In genomic region chr13:54249007-54249406, GRCm38 (mm10) we compare ENCODE assay signal across 8 mouse cellular contexts. TPM values are rescaled to one million over a fixed set of nuclear protein-coding genes. Genes with fewer than 3 reads are reported as not detected.
DNase-seq lines count a peak whose midpoint lies in the region; ATAC-seq and TF ChIP-seq lines count a peak whose summit lies in the region.

No protein-coding gene starts in this region.

- H3K9me3 ChIP-seq in hindbrain, postnatal 0 days (ENCODE audit: low read length): no peaks in the 10 kb centered on the region

- H3K9ac ChIP-seq in hindbrain, postnatal 0 days (replicated peaks; ENCODE audit: low read length): no peak overlapping the region

- WGBS in lung, adult 2 months: 30% methylated on average over 4 of the region's 4 CpGs
- 27% methylated on average over 4 of the region's 4 CpGs for WGBS in hindbrain, postnatal 0 days

- peak; percentile 8 to 14 for DNase-seq in lung, adult 18-20 months
- DNase-seq in lung, adult 2 months: no peak
- DNase-seq in fibroblast of lung, adult 2 months (ENCODE audit: low read depth): peak; percentile 83
- peak; percentile 53 for DNase-seq in hindbrain, postnatal 0 days (ENCODE audit: low spot score)
- peak; percentile 70 for DNase-seq in lung, postnatal 10 days
- no peak for DNase-seq in right cerebral cortex, adult 2 months (ENCODE audit: low spot score in 2 of 2)
- DNase-seq in right cerebral cortex, postnatal 14 days: no peak
- no peak for DNase-seq in adrenal gland, adult 2 months

- H3K36me3 ChIP-seq in hindbrain, postnatal 0 days (ENCODE audit: insufficient read depth, low read length): no peaks in the 10 kb centered on the region

- H3K4me1 ChIP-seq in lung, adult 2 months (ENCODE audit: control insufficient read depth, insufficient read depth, low read length): no peaks in the 10 kb centered on the region
- peaks cover 13% of the 10 kb centered on the region; the same call in 1 of the 2 replicates for H3K4me1 ChIP-seq in hindbrain, postnatal 0 days (ENCODE audit: insufficient read depth, low read length)

- no peak for TF ChIP-seq POLR2A in lung, adult 2 months (IDR thresholded peaks at IDR 0.05; ENCODE audit: borderline replicate concordance, extremely low read depth, low read depth, low read length)

- no peak overlapping the region for H3K4me2 ChIP-seq in hindbrain, postnatal 0 days (ENCODE audit: low read depth, low read length)

- no peak for TF ChIP-seq CTCF in lung, adult 2 months (IDR thresholded peaks at IDR 0.05; ENCODE audit: insufficient read depth, low read length)
- no peak for TF ChIP-seq CTCF in hindbrain, postnatal 0 days (IDR thresholded peaks at IDR 0.05; ENCODE audit: low read depth)

- H3K27me3 ChIP-seq in hindbrain, postnatal 0 days (ENCODE audit: insufficient read depth, low read length): no peaks in the 10 kb centered on the region

- H3K27ac ChIP-seq in hindbrain, postnatal 0 days: no peak overlapping the region; the same call in 1 of the 2 replicates

- H3K4me3 ChIP-seq in lung, adult 2 months (replicated peaks; ENCODE audit: extremely low read depth, low read depth, low read length): no peak overlapping the region
- no peak overlapping the region for H3K4me3 ChIP-seq in hindbrain, postnatal 0 days (ENCODE audit: low read length)

- 0 out of 2 replicates have a peak, but pooled peaks have one; percentile 24 for ATAC-seq in hindbrain, postnatal 0 days

RNA-seq across cellular contexts. Expression of gene Hrh2, which starts 57.1 kb away (rescaled TPM):
- polyA plus RNA-seq in lung, adult 2 months (2012; rRNA removed): 1.0 and 1.4 TPM in 2 replicates
- 1.8 and 2.9 TPM in 2 replicates for total RNA-seq in hindbrain, postnatal 0 days (2014; rRNA removed)
- 0.78 and 0.98 TPM in 2 replicates for polyA plus RNA-seq in hindbrain, postnatal 0 days (2015; fragmentation: Nextera tagmentation; extraction: Ambion mirVana)
- total RNA-seq in adrenal gland, adult 2 months (2021): under 1 TPM; 0.17 to 0.35 TPM
- 0.35 and 0.64 TPM in 2 replicates for polyA plus RNA-seq in adrenal gland, adult 2 months (2012; rRNA removed)

Comparison
In these comparisons a context has a peak if more than half of its experiments do, and no peak if none do; other contexts are left out.
1. DNase-seq: peak in lung, adult 18-20 months (2 of 2), fibroblast of lung, adult 2 months (single experiment), hindbrain, postnatal 0 days (single experiment) and lung, postnatal 10 days (single experiment); none in lung, adult 2 months (single experiment), right cerebral cortex, adult 2 months (0 of 2), right cerebral cortex, postnatal 14 days (single experiment) and adrenal gland, adult 2 months (single experiment).